Mouse (Mus musculus) liver, embryonic 13.5 days (tissue): Measurements from ENCODE around the gene Zfp553. TPM values are rescaled to one million over a fixed set of nuclear protein-coding genes. Genes with fewer than 3 reads are reported as not detected.
A peak's percentile ranks its signal among the peaks of the same experiment; 100 is the strongest.

Experiments
- ATAC-seq: fragments of 200-750 bp; cut with Nextera tagmentation; 2 replicates; pipeline ENCODE4 v1.8.0; 2017; ENCODE audit warnings: low read depth, mild to moderate bottlenecking, moderate number of reproducible peaks, moderate library complexity
- DNase-seq: peaks from one replicate; pipeline ENCODE4 v3.0.0; 2022
- H3K27ac ChIP-seq: fragments of 300-500 bp; sonication (generic); 2 replicates; pipeline ENCODE4 v1.5.1; 2015; ENCODE audit warnings: moderate library complexity, mild to moderate bottlenecking, inconsistent platforms
- H3K27me3 ChIP-seq: fragments of 300-500 bp; sonication (generic); 2 replicates; pipeline ENCODE4 v1.6.1; 2015; ENCODE audit warnings: mild to moderate bottlenecking, inconsistent platforms
- H3K36me3 ChIP-seq: fragments of 300-500 bp; sonication (generic); 2 replicates; pipeline ENCODE4 v1.6.1; 2015; ENCODE audit warnings: mild to moderate bottlenecking, inconsistent platforms
- H3K4me1 ChIP-seq: fragments of 300-500 bp; sonication (generic); replicated peaks from 2 replicates; pipeline ENCODE4 v1.6.1; 2015; ENCODE audit warnings: inconsistent platforms
- H3K4me2 ChIP-seq: fragments of 300-500 bp; sonication (generic); 2 replicates; pipeline ENCODE4 v1.6.1; 2015; ENCODE audit warnings: inconsistent platforms, mild to moderate bottlenecking, moderate library complexity
- H3K4me3 ChIP-seq: fragments of 300-500 bp; sonication (generic); replicated peaks from 2 replicates; pipeline ENCODE4 v1.5.1; 2015; ENCODE audit warnings: mild to moderate bottlenecking, inconsistent platforms
- H3K9ac ChIP-seq: fragments of 300-500 bp; sonication (generic); 2 replicates; pipeline ENCODE4 v1.6.1; 2015; ENCODE audit warnings: mild to moderate bottlenecking, inconsistent platforms
- H3K9me3 ChIP-seq: fragments of 300-500 bp; sonication (generic); replicated peaks from 2 replicates; pipeline ENCODE4 v1.6.1; 2016; ENCODE audit warnings: inconsistent platforms
- WGBS: fragments of 180-500 bp; shearing (Covaris S2); methylation state at CpG from one replicate; pipeline ENCODE4 v1.1.7; 2015; ENCODE audit not compliant: insufficient replicate concordance; 5-methylcytosine and 5-hydroxymethylcytosine counted together
- polyA plus RNA-seq: library from polyadenylated mRNA; unstranded; fragments of >200 nt; fragmentation: Nextera tagmentation; extraction: Ambion mirVana; gene quantifications from 2 replicates; pipeline ENCODE4 v1.2.1, GENCODE M21; 2015

Gene Zfp553
- polyA plus RNA-seq, 1 experiment from 2014 or later = 8.3 TPM

DNA sequence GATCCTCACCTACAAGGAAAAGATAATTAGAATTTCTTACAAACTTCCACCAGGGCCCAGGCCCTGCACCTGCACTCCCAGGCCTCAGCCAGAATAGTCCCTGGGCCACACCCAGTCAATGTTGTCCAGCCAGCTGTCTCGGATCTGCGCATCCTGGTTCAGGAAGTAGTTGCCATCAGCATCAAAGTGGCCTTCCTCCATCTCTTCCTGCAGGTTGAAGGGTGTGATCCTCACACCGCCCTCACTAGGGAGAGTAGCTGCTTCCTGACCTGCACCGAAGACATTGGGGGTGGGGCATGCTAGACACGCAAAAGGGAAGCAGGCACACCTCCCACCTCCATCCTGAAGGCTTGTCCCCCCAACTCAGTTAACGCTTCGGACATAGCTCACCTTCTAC is 38.2 kb upstream of the Zfp553 start:
- H3K4me2 ChIP-seq = peak overlapping the region; percentile 90
- peaks cover 39% of the 10 kb centered on the region for H3K4me1 ChIP-seq
- no peaks in the 10 kb centered on the region for H3K27me3 ChIP-seq
- H3K27ac ChIP-seq = peak overlapping the region; percentile 88; the same call in 1 of the 2 replicates
- peak overlapping the region; percentile 81 for H3K4me3 ChIP-seq
- peak overlapping the region; percentile 83 for H3K9ac ChIP-seq
- WGBS = 56% methylated on average over 7 of the region's 7 CpGs
- DNase-seq (no peak), ATAC-seq (no peak)
- no peaks in the 10 kb centered on the region for H3K9me3 ChIP-seq
- H3K36me3 ChIP-seq = peaks cover 78% of the 10 kb centered on the region

DNA sequence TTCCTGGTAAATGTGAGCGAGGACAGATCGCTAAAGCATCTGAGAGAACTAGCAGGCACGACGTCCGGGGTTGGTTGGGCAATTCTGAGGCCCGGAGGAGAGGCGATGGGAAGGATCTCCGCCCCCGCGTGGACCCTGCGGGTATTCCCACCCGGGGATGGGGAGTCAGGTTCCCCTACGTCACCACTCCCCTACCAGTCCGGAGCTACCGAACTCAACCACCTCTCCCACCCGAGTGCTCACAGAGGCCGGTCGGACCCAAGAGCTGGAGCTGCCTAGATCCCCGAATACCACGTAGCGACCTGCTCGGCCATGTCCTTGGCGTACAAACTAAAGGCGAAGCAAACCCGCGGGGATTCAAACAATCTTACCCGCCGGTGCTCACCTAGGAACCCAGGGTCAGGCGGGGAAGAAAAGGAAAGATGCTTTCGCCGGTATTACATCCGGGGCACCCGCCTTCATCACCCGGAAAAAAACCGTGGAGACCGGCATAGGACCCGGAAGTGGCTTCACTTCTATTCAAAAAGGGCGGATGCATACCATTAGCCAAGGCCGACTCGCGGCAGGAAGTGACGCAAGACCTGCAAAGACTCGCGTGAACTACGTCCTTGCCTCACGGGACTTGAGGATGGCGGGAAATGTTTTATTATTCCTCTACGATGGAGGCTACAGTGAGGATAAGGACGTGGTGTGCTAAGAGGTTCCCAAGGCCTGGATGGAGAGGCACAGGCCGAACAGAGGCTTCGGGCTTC is 37.1 kb upstream of the Zfp553 start, which contains the start of gene Cd2bp2:
Gene Cd2bp2 (minus strand): TSS at position 507 of the 752 bp plus-strand sequence.
- Histone ChIP-seq H3K4me1 (peaks cover 39% of the 10 kb centered on the region), H3K4me2 (peak within 1 kb of the TSS; percentile 90), H3K27me3 (no peaks in the 10 kb centered on the region), H3K4me3 (peak within 1 kb of the TSS; percentile 81), H3K9me3 (no peaks in the 10 kb centered on the region), H3K27ac (peak within 1 kb of the TSS; percentile 88), H3K36me3 (peaks cover 85% of the 10 kb centered on the region), H3K9ac (peak within 1 kb of the TSS; percentile 83)
- ATAC-seq = peak; percentile 94
- under 1% methylated on average over 51 of the region's 51 CpGs for WGBS
- peak; percentile 94 for DNase-seq

DNA sequence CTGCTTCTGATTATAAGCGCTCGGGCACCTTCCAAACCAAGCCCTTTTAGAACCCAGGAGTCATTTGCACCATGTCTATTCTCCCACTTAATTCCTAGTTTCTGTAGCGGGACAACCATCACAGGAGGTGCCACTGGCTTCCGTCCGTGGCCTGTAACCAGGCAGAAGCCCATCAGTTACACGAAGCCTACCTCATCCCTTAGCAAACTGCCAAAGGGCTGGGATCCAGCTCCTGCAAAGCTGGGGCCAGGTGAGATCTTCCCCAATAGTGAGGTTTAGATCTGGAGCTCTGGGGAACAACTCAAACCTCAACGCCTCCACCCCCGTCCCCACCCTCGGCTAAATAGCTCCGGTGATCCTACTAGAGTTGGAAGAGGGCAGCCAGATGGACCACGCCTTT is 36.4 kb upstream of the Zfp553 start:
- ATAC-seq = no peak
- H3K27me3 ChIP-seq = no peaks in the 10 kb centered on the region
- H3K27ac ChIP-seq = peak overlapping the region; percentile 88
- H3K4me3 ChIP-seq = peak overlapping the region; percentile 81
- peaks cover 44% of the 10 kb centered on the region for H3K4me1 ChIP-seq
- peak overlapping the region; percentile 90 for H3K4me2 ChIP-seq
- peak overlapping the region; percentile 79 for H3K9ac ChIP-seq
- 47% methylated on average over 11 of the region's 11 CpGs for WGBS
- no peaks in the 10 kb centered on the region for H3K9me3 ChIP-seq
- no peak for DNase-seq
- peaks cover 86% of the 10 kb centered on the region for H3K36me3 ChIP-seq

DNA sequence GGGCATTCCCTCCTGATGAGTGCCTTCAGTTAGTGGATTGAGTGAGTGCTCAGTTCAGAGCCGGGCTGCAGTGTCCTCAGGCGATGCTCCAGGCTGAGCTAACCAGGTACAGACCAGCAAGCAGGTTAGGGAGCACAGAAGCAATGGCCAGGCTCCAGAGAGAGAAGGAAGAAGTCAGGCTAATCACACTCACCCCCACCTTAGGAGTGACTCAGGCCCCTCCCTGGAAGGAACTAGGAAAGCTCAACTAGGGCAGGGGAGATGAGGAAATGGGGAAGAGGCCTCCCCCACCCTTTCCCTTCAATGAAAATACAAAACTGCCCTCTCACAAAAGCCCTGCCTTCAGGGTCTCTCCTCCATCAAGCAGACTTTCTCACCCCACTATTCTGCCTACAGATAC is 26.3 kb upstream of the Zfp553 start:
- ATAC-seq = no peak
- peak overlapping the region; percentile 95 for H3K4me2 ChIP-seq
- peak overlapping the region; percentile 89 for H3K4me3 ChIP-seq
- H3K9me3 ChIP-seq = no peaks in the 10 kb centered on the region
- 27% methylated on average over 2 of the region's 2 CpGs for WGBS
- H3K27ac ChIP-seq = peak overlapping the region; percentile 98
- H3K27me3 ChIP-seq = no peaks in the 10 kb centered on the region
- H3K36me3 ChIP-seq = peaks cover 37% of the 10 kb centered on the region
- H3K4me1 ChIP-seq = peaks cover 66% of the 10 kb centered on the region
- H3K9ac ChIP-seq = peak overlapping the region; percentile 99
- DNase-seq = no peak

DNA sequence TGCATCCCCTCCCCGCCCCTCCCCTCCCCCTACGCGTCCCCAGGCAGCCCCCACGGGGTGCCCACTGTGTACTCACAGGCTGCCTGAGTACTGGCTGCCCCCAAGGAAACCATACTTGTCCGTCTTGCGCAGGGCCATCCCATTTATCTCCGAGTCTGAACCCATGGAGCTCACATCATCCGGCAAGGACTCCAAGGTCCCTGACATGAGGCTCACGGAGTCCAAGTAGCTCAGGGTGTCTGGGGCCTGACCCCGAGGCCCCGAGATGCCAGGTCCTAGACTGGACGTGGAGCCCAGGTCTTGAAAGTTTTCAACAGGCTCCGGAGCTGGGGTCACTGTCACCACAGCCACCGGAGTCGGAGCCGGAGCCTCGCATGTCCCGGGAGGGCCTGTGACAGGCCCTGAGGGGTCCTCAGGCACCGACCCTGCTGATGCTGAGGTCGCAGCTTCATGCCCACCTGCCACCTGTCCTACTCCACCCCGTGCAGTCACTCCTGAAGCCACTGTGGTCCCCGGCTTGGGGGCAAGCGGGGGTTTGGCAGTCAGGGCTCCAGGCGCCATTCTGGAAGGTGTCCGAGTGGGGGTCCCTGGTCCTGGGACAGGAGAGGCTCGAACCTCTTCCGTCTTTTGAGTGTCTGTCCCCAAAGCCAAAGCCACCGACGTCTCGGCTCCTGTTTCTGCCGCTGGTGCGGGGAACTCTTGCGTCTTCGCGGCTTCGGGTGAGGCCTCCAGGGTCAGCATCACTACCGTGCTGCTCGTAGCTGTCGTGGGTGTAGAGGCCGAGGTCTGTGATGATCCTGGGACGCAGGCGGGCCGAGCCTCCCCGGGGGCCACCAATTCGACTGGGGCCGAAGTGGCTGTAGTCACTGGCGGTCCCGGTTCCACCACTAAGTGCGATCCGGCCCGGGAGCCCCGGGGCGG is 25.2 kb upstream of the Zfp553 start:
- Histone ChIP-seq H3K9ac (peak overlapping the region; percentile 99), H3K4me2 (peak overlapping the region; percentile 95), H3K9me3 (no peaks in the 10 kb centered on the region), H3K36me3 (peaks cover 26% of the 10 kb centered on the region), H3K27me3 (no peaks in the 10 kb centered on the region), H3K27ac (peak overlapping the region; percentile 98), H3K4me3 (peak overlapping the region; percentile 89), H3K4me1 (peaks cover 68% of the 10 kb centered on the region)
- WGBS = under 1% methylated on average over 53 of the region's 53 CpGs
- peak; percentile 54 for DNase-seq
- peak; percentile 5; the same call in 1 of the 2 replicates for ATAC-seq

DNA sequence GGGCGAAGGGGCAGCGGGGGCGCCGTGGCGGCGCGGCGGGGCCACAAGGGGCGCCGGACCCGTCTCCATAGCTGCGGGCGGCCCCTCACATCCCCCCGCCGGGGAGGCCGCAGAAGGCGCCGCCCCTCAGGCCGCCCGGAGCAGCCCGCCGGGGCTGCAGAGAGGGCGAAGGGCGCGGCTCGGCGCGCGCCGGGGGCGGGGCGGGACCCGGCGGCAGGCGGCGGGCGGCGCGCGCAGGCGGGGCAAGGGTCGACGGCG is 24.6 kb upstream of the Zfp553 start, which contains the start of gene Tbc1d10b:
Gene Tbc1d10b (minus strand): TSS at position 174 of the 258 bp plus-strand sequence.
- Histone ChIP-seq H3K27ac (peak within 1 kb of the TSS; percentile 98), H3K4me3 (peak within 1 kb of the TSS; percentile 89), H3K4me2 (peak within 1 kb of the TSS; percentile 95), H3K4me1 (peaks cover 67% of the 10 kb centered on the region), H3K36me3 (peaks cover 21% of the 10 kb centered on the region), H3K27me3 (no peaks in the 10 kb centered on the region), H3K9ac (peak within 1 kb of the TSS; percentile 99), H3K9me3 (no peaks in the 10 kb centered on the region)
- ATAC-seq (peak; percentile 49), DNase-seq (no peak)
- whole genome bisulfite sequencing = under 1% methylated on average over 33 of the region's 44 CpGs

DNA sequence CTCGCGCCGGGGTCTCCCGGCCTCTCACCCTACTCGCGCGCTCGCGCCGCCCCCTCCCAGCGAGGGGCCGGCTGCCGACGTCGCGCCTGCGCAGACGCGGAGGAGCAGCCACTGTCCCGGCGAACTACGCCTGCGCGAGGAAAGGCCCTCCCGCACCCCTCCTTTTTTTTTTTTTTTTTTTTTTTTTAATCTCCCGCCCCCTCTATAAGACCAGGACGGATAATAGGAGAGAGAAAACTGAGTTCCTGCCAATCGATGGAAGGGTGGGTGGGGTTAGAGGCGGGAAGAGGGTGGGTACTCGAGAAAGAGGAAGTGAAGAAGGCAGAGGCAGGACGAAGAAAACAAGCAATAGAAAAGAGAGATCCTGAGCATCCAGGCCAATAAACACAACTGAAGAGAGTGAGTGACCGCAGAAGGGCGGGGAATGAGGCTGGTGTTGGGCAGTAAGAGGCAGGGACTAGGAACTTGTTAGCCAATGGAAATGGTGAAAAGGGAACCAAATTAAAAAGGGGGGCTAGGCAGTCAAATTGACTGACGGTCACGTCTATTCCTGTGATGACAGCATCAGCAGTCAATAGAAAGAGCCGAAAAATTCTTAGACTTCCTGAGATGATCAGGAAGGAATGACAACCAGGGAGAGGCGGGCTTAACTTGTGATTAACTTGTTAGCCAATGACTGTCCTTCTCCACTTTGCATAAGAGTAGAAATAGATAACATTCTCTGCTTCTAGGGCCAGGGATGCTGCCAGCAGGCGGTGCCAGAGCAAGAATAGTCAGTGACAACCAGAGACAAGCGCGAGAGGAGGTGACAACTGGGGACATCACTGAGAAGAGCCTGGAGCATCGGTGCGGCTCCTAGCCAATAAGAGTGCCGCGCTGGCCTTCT is 24.1 kb upstream of the Zfp553 start, which contains the start of gene Mylpf:
Gene Mylpf (plus strand): TSS at position 338 of the 886 bp plus-strand sequence.
- Histone ChIP-seq H3K9ac (peak within 1 kb of the TSS; percentile 99), H3K4me2 (peak within 1 kb of the TSS; percentile 95), H3K4me1 (peaks cover 65% of the 10 kb centered on the region), H3K4me3 (peak within 1 kb of the TSS; percentile 89), H3K27ac (peak within 1 kb of the TSS; percentile 98), H3K36me3 (peaks cover 15% of the 10 kb centered on the region), H3K9me3 (no peaks in the 10 kb centered on the region), H3K27me3 (no peaks in the 10 kb centered on the region)
- DNase-seq (peak; percentile 90), ATAC-seq (peak; percentile 87)
- WGBS = 1% methylated on average over 43 of the region's 44 CpGs

DNA sequence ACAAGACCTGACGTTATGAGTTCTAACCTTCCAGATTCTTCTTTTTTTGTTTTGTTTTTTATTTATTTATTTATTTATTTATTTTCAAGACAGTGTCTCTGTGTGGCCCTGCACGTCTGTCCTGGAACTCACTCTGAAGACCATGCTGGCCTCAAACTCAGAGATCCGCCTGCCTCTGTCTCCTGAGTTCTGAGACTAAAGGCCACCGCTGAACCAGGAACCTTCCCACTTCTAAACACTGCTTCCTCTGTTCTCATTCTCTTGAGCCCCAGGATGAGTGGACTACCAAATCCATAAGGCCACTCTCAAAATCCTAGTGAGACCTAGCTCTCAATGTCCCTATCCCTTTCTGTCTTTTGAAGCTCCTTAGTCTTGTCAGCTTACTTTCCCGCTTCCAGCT is 23.0 kb upstream of the Zfp553 start:
- 72% methylated on average over 5 of the region's 5 CpGs for WGBS
- ATAC-seq = no peak
- Histone ChIP-seq H3K36me3 (peaks cover 7% of the 10 kb centered on the region), H3K4me2 (peak overlapping the region; percentile 95), H3K4me3 (peak overlapping the region; percentile 89), H3K27me3 (no peaks in the 10 kb centered on the region), H3K4me1 (peaks cover 67% of the 10 kb centered on the region), H3K9me3 (no peaks in the 10 kb centered on the region), H3K27ac (peak overlapping the region; percentile 98), H3K9ac (peak overlapping the region; percentile 99)
- no peak for DNase-seq

DNA sequence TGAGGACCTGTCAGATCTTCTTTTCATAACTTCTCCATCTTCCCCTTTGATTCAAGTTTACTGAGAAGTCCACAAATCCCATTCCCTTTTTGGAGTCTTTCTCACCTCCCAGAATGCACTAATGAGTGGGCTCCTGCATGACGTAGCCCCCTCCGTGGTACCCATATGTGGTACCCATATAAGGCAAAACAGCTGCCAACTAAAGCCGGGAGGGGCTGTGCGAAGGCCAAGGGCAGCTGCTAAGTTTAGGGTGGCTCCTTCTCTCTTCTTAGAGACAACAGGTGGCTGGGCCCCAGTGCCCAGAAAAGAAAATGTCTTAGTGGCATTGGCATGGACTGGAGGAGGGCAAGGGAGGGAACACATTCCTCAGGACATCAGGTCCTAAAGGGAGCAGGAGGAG is 22.6 kb upstream of the Zfp553 start:
- Histone ChIP-seq H3K27ac (peak overlapping the region; percentile 98), H3K9me3 (no peaks in the 10 kb centered on the region), H3K4me1 (peaks cover 67% of the 10 kb centered on the region), H3K36me3 (peaks cover 5% of the 10 kb centered on the region), H3K9ac (peak overlapping the region; percentile 99), H3K4me2 (peak overlapping the region; percentile 95), H3K27me3 (no peaks in the 10 kb centered on the region), H3K4me3 (peak overlapping the region; percentile 89)
- no peak for DNase-seq
- 84% methylated on average over 4 of the region's 4 CpGs for WGBS
- ATAC-seq = no peak

DNA sequence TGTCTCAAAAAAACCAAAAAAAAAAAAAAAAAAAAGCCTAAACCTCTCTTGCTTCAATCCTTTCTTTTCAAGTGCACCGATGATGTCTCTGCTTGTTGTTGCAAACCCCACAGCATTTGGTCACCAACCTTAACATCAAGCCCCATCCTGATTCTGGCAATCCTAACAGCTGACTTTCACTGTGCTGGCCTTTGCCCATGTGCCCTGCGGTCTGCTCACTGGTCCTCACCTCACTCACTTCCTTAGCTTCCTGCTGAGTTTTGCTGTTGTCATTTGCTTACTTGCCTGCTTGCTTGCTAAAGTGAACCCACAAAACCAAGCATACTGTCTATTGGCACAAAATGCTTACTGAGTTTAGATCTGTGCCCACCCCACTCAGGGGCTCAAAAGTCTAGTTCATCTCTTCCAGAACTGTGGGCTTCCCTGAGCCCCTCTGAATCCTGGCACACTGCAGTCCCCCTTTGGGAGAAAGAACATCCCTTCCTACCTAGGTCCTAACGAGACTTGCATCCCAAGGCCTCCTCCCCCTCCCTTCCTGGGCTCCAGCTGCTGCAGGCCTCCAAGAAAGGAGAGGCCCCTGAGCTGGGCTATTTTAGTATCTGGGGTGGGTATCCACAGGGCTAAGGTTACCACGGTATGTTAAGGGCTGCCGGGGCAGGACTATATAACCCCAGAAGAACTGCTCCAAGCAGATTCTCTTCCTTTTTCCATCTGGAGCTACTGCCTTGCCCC is 21.7 kb upstream of the Zfp553 start:
- Histone ChIP-seq H3K4me3 (no peak overlapping the region), H3K9ac (no peak overlapping the region), H3K27ac (peak overlapping the region; percentile 22; the same call in 1 of the 2 replicates), H3K27me3 (no peaks in the 10 kb centered on the region), H3K4me1 (peaks cover 66% of the 10 kb centered on the region), H3K9me3 (no peaks in the 10 kb centered on the region), H3K36me3 (0 out of 2 replicates have a peak, but pooled peaks cover 2% of the 10 kb centered on the region), H3K4me2 (no peak overlapping the region)
- ATAC-seq (no peak), DNase-seq (no peak)
- WGBS = 76% methylated on average over 5 of the region's 5 CpGs
